19 mouse cellular contexts compared by ENCODE assay signal in the genomic region with DNA sequence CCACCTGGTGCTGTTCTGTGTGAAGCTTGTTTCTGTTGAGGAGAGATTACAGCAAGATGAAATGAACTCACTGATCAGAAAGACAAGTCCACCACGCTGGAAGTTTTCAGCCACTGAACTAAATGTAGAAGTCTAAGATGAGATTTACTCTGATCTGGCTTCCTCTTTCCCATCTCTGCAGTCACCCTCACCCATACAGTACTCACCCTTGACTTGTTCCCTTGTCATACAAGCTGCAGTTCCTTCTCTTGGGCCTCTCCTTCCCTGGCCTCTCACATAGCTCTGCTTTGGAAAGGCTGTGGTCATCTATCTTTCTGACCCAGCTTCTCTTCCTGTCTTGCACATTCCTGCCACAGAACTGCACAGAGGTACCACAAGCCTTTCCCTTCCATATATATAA.
A peak's percentile ranks its signal among the peaks of the same experiment; 100 is the strongest.
DNase-seq lines count a peak whose midpoint lies in the region; ATAC-seq and TF ChIP-seq lines count a peak whose summit lies in the region.
"Had no signal": no experiment of that assay in that cellular context is flagged by ENCODE, and none has a peak within 500 bp of the region (broad histone marks: within the 10 kb centered on the region; RNA-seq: fewer than 3 reads in every experiment).

No protein-coding gene starts in this region.

- no peak for TF ChIP-seq EP300 in lung, postnatal 0 days (IDR thresholded peaks at IDR 0.05)

- H3K4me2 ChIP-seq in intestine, postnatal 0 days (replicated peaks; ENCODE audit: low read depth), result no peak overlapping the region
- H3K4me2 ChIP-seq in intestine, embryonic 15.5 days (replicated peaks), result no peak overlapping the region
- H3K4me2 ChIP-seq in lung, postnatal 0 days (replicated peaks; ENCODE audit: low read depth, low read length), result no peak overlapping the region
- H3K4me2 ChIP-seq: forebrain, embryonic 13.5 days; heart, embryonic 12.5 days; hindbrain, embryonic 13.5 days had no signal

- TF ChIP-seq CTCF in intestine, postnatal 0 days (IDR thresholded peaks at IDR 0.05; ENCODE audit: low read depth), result peak; percentile 37
- TF ChIP-seq CTCF in lung, postnatal 0 days (IDR thresholded peaks at IDR 0.05), result peak; percentile 19; the same call in 1 of the 2 replicates

- DNase-seq in lung, postnatal 0 days (ENCODE audit: low spot score), result no peak
- DNase-seq in lung, postnatal 4 days, result no peak
- DNase-seq in thymus, postnatal 14 days, result no peak
- DNase-seq in cerebellum, adult 11-12 months, result no peak
- DNase-seq: adrenal gland, postnatal 10 days; B cell, adult 2 months; gastrocnemius, adult 2 months; gastrocnemius, postnatal 36 days; heart, adult 18-20 months; heart, postnatal 4 days had no signal

- no peaks in the 10 kb centered on the region for H3K27me3 ChIP-seq in intestine, postnatal 0 days (replicated peaks; ENCODE audit: control insufficient read depth, insufficient read depth, low read length)
- H3K27me3 ChIP-seq in intestine, embryonic 15.5 days (replicated peaks), result no peaks in the 10 kb centered on the region
- no peaks in the 10 kb centered on the region for H3K27me3 ChIP-seq in lung, postnatal 0 days (replicated peaks; ENCODE audit: insufficient read depth, low read length)
- H3K27me3 ChIP-seq: forebrain, embryonic 13.5 days; heart, embryonic 12.5 days; hindbrain, embryonic 13.5 days had no signal

- ATAC-seq in intestine, postnatal 0 days, result no peak
- ATAC-seq in intestine, embryonic 15.5 days, result no peak
- ATAC-seq in lung, postnatal 0 days, result no peak
- peak; percentile 58 for ATAC-seq in granulocyte monocyte progenitor cell, adult 5-6 weeks (replicated peaks; ENCODE audit: poor library complexity, severe bottlenecking)
- ATAC-seq: CD4-positive, CD25-positive, alpha-beta regulatory T cell, adult 4 months; forebrain, embryonic 13.5 days; hindbrain, postnatal 0 days had no signal

- no peak overlapping the region for H3K4me3 ChIP-seq in intestine, postnatal 0 days (ENCODE audit: low read depth, low read length)
- H3K4me3 ChIP-seq in intestine, embryonic 15.5 days (replicated peaks), result no peak overlapping the region
- H3K4me3 ChIP-seq in lung, postnatal 0 days (ENCODE audit: low read depth, low read length), result no peak overlapping the region
- H3K4me3 ChIP-seq: forebrain, embryonic 13.5 days; gastrocnemius, adult 2 months; heart, embryonic 12.5 days; hindbrain, embryonic 13.5 days had no signal

- H3K27ac ChIP-seq in intestine, postnatal 0 days (ENCODE audit: low read depth, low read length), result no peak overlapping the region
- no peak overlapping the region for H3K27ac ChIP-seq in intestine, embryonic 15.5 days
- H3K27ac ChIP-seq in lung, postnatal 0 days (ENCODE audit: low read length), result no peak overlapping the region
- H3K27ac ChIP-seq: forebrain, embryonic 13.5 days; gastrocnemius, adult 2 months; hindbrain, embryonic 13.5 days; hindbrain, postnatal 0 days had no signal

- H3K9ac ChIP-seq in intestine, postnatal 0 days (ENCODE audit: low read depth, low read length), result no peak overlapping the region
- H3K9ac ChIP-seq in intestine, embryonic 15.5 days, result no peak overlapping the region
- no peak overlapping the region for H3K9ac ChIP-seq in lung, postnatal 0 days (replicated peaks; ENCODE audit: low read depth)
- H3K9ac ChIP-seq: forebrain, embryonic 13.5 days; heart, embryonic 12.5 days; hindbrain, embryonic 13.5 days had no signal

- 91% methylated on average over 1 of the region's 1 CpGs for WGBS in intestine, postnatal 0 days
- 87% methylated on average over 1 of the region's 1 CpGs for WGBS in intestine, embryonic 15.5 days
- WGBS in lung, postnatal 0 days, result 86% methylated on average over 1 of the region's 1 CpGs

- H3K9me3 ChIP-seq in intestine, postnatal 0 days (ENCODE audit: control insufficient read depth), result no peaks in the 10 kb centered on the region
- H3K9me3 ChIP-seq in intestine, embryonic 15.5 days, result no peaks in the 10 kb centered on the region
- H3K9me3 ChIP-seq in lung, postnatal 0 days (ENCODE audit: low read length), result no peaks in the 10 kb centered on the region
- H3K9me3 ChIP-seq: forebrain, embryonic 13.5 days; heart, embryonic 12.5 days; hindbrain, embryonic 13.5 days had no signal

- H3K4me1 ChIP-seq in intestine, postnatal 0 days (replicated peaks; ENCODE audit: control insufficient read depth, insufficient read depth, low read length), result no peaks in the 10 kb centered on the region
- peaks cover 12% of the 10 kb centered on the region; the same call in 1 of the 2 replicates for H3K4me1 ChIP-seq in intestine, embryonic 15.5 days (replicated peaks)
- H3K4me1 ChIP-seq in lung, postnatal 0 days (ENCODE audit: insufficient read depth, low read depth, low read length), result no peaks in the 10 kb centered on the region; the same call in 1 of the 2 replicates

- no peaks in the 10 kb centered on the region for H3K36me3 ChIP-seq in intestine, postnatal 0 days (ENCODE audit: control insufficient read depth, insufficient read depth)
- H3K36me3 ChIP-seq in intestine, embryonic 15.5 days, result no peaks in the 10 kb centered on the region
- no peaks in the 10 kb centered on the region for H3K36me3 ChIP-seq in lung, postnatal 0 days (ENCODE audit: insufficient read depth, low read length)
- H3K36me3 ChIP-seq: G1E; heart, embryonic 12.5 days; hindbrain, embryonic 13.5 days had no signal
